Mouse (Mus musculus): ENCODE measurements around the gene Thap11.
A peak's percentile ranks its signal among the peaks of the same experiment; 100 is the strongest.
"Not testable (repeated sequence)": the region's sequence is repeated elsewhere in the genome, so short reads cannot be mapped to it uniquely, and the experiment has no call there.

Gene Thap11

GRCm38 (mm10) chr8:105854715-105855216 lies at the start of gene Thap11:
Gene Thap11, plus strand, starts transcription at chr8:105855132.
- DNase-seq: peak; percentile 89

GRCm38 (mm10) chr8:105805346-105805745 lies 49.6 kb upstream of the Thap11 start:
- no peak for DNase-seq

- DNase-seq: no peak
Observed at GRCm38 (mm10) chr8:105805964-105806363, 49.0 kb upstream of the Thap11 start.

DNA sequence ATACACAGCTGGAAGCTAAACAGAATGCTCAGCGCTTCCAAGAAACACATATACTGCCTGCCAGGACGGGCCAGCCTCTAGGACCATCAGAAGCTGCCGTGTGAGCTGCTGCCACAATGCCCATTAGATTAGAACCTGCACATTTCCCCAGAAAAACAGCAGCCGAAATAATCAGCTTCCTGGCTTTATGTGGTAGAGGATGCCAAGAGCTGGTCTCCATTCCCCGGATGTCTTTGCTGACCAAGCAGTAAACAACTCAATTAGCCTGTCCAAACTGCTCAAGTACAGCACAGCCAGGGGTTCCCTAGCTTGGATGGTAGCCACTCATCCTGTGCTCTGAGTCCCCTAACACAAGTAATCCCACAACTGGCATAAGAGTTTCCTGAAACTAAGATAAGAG lies 47.2 kb upstream of the Thap11 start:
- no peak for DNase-seq

DNA sequence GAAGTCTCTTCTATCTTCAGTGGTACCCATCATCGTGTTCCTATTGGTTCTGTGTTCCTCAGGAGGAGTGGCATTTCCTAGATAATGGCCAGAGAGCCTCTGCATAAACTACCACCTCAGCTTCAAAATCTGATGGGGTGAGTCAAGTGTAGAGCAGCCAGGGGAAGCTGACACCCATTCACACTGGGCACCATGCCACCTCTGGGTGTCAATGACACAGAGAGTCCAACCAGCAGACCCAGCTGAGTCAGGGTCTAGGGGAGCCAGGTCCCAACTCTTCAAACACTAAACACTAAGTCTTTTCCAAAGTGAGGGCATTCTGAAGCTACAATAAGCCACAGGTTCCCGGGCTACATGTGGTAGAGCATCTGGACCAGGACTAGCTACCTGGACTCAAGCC lies 46.5 kb upstream of the Thap11 start:
- DNase-seq: no peak

DNA sequence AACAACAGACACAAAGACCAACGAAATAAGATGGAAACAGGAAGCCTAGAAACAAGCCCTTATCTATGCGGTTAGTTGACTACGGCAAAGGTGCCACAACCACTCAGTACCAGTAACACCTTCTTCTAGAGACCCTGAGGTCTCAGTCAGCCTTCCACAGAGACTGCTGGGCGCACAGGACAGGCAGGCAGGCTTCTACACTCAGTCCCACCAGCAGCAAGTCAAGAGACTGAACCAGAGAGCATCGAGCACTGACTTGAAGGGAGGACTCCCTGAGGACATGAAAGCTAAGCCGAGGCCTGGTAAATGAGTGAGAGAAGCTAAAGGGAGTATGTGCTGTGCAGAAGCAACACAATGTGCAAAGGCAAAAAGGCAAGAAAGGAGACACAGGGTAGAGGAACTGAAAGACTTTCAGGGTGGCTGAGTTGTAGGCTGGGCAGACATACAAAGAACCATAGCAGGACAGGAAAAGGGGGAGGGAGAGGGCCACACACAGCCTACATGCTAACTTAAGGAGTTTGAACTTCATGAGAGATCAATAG lies 44.6 kb upstream of the Thap11 start:
- DNase-seq: no peak

GRCm38 (mm10) chr8:105811061-105811460 lies 43.9 kb upstream of the Thap11 start:
- DNase-seq: no peak

DNA sequence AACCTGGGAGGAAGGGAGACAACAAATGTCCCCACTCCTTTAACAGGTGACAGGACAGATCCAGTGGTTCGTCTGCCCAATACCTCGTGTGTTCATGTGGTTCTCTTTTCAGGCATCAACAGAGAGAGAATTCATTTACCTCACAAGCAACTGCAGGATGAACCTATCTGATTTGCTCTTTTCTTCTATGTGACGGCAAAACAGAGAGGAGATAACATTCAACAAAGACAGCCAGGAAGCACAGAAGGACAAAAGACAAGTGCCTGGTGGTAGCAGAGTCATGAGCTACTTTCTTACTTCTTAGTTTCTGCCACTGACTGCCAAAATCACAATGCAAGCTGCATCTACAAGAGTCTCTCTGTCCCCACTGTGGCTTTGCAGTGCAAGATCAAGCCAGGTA lies 43.4 kb upstream of the Thap11 start:
- DNase-seq: no peak

GRCm38 (mm10) chr8:105812511-105812910 lies 42.4 kb upstream of the Thap11 start:
- DNase-seq: no peak

DNA sequence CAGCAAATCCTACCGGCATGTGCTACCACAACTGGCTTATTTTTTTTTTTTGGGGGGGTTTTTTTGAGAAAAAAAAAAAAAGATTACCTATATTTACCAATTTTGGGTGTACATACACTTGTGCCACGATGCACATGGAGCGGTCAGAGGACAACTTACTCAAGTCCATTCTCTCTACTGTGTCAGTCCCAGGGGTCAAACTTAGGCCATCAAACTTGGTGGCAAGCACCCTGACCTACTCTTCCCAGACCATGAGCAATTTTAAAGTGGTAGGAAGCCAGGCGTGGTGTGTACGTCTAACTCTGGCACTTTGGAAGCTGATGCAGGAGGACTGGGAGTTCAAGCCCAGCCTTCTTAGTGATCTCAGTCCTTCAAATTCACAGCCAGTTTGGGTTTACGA lies 41.7 kb upstream of the Thap11 start:
- DNase-seq: no peak

DNA sequence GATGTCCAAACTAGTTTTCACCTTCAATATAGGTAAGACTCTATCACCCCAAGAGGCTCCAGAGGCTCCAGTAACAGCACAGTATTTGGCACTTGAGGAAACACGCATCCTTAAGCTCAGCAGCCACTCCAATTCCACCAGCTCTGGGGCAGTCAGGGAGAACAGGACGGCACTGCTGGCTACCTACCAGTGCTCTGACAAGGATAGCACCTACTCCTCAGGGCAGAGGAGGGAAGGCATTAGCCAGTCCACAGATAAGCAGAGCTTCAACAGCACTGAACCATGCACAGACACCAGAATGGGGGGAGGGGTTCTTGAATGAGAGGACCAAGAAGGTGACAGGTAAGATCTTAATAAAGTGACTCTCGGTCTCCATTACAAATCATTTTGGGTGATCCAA lies 35.3 kb upstream of the Thap11 start:
- no peak for DNase-seq

DNA sequence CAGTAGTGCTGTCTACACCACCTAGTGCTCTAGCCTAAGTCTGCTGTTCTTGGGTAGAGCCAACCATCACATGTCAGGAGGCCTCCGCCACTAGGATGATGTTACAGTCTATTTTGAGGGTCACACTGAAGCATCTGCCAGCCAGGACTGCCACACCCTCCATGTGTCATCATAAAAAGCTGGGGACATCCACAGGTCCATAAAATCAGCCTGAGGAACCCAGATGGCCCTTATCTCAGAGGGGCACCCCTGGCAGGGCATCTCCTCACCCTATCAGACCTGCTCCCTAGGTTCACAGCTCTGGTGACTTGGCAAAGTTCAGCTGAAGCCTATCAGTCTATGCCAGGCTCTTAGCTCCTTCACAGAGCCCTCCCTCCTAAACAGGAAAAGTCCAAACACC lies 34.0 kb upstream of the Thap11 start:
- no peak for DNase-seq

DNA sequence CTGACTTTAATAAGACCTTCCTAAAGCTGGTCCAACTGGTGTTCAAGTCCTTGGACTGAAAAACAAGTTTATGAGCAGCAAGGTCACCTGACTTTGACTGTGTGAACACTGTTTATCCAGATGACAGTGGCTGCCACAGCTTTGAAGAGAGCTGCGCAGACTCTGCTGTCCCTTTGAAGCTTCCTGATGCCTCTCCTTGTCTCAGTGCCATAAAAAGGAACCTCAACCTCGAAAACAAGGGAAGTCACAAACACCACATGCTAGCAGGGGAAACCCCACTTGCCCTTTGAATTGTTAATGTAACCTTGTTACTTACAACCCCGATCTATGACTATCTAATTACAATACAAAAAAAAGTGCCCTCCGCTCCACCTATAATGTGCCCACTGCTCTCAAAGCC lies 29.4 kb upstream of the Thap11 start:
- no peak for DNase-seq

DNA sequence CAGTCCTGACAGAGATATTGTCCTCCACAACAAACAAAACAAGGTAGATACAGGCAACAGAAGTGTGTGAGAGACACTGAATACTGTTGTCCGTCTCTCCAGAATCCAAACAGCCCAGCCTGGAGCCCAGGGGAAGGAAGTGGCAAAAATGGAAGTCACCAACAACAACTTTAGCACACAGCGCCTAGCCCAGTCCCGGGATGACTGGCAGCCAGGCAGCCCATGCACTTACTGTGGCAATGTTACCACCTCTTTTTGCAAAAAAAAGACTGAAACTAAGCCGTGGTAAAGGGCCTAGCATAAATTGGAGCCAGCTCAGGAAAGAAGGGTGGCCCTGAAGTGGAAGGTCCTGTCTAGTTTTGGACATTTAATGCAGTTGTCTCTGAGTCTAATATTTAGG lies 28.6 kb upstream of the Thap11 start:
- DNase-seq: no peak

DNA sequence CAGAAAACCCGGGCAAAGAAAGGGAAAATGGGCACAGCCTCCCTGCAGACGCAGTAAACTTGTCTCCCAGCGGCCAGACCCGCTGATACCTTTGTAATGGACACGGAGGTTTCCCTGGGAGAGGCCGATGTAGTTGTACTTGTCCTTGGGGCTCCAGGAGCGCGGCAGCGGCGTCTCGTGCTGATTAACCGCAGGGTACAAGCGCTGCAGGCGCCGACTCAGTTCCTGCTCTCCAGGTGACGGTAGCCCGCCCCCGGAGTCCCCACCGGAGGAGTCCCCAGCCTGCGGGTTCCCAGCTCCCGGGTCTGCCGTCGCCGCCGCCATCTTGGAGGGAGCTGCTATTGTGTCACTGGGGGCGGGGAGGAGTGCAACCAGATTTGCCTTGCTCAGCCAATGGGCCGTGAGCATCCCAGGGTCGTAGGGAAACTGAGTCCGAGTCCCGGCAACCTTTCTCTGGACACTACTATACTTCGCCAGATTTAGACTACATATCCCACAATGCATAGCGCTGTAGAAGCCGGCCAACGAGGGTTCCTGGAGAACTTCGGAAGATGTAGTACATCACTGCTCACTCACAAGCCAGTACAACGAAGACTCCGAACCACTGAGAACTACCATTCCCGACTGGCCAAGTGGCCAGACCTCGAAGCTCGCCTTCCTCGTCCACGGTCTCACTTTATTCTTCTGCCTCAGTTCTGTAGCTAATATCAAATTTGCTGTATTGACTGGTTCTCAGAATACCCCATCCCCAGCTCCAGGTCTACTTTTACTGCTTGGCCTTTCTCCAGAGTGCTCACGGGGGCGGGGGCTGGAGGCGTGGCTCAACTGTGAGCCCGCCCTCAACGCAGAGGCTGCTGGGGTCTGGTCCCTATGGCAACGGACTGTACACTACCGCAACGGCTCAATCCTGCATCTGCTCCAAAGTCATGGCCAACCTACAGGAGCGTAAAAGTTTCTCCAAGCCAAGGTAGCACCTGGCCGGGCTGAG lies 27.8 kb upstream of the Thap11 start, which contains the start of the genes Ranbp10 and Tsnaxip1:
Gene Ranbp10 (minus strand): TSS at position 490 of the 988 bp plus-strand sequence.
Gene Tsnaxip1 (plus strand): TSS at position 871 of the 988 bp plus-strand sequence.
- DNase-seq: peak; percentile 99

DNA sequence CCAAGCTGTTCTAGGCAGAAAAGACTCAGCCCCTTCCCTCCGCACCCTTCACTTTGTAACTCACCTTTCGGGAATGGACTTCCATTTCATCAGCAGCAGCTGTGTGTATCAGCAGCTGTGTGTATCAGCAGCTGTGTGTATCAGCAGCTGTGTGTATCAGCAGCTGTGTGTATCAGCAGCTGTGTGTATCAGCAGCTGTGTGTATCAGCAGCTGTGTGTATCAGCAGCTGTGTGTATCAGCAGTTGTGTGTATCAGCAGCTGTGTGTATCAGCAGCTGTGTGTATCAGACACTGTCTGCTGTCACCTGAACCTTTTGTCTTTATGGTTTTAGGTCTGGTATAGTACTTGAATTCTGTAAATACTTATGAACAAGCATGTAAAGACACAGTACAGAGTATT lies 21.2 kb upstream of the Thap11 start:
- not testable (repeated sequence) for DNase-seq

DNA sequence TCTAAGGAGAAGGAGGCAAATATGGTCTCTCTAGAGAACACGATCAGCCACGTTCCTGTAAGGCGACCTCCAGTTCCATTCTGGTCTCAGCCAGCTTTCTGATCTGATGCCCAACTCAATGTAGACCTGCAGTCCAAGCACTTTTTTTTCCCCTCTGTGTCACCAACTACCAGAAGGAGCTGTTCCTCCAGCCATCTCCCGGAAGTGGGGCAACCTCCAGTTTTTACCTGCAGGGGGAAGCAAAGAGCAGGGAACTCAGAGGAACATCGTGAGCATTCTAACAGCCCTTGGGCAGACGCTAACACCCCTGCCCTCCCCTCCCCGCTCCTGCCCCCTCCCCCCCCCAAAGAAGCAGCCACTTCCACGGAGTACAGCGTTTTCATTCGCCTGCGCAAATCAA lies 19.6 kb upstream of the Thap11 start:
- DNase-seq: peak; percentile 44

- DNase-seq: no peak
Observed at GRCm38 (mm10) chr8:105836991-105837390, 17.9 kb upstream of the Thap11 start.

GRCm38 (mm10) chr8:105839209-105839608 lies 15.7 kb upstream of the Thap11 start:
- DNase-seq: no peak

DNA sequence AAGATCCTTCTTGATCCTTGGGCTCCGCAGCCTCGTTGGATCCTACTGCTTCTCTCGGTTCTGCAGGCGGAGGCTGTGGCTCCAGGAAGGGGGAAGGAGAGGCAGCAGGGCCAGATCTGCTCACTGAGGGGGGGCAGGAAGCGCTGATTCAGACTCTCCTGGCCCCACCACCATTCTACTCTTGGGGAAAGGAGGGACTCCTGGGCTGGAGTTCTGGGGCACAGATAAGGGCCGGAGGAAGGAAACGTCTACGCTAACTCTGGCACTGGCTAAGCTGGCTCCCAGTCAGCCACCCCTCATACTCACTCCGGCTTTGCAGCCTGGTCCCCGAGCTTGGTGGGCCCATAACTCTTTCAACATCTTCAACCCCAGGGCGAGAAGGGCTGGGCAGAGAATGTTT lies 8.3 kb upstream of the Thap11 start:
- no peak for DNase-seq

DNA sequence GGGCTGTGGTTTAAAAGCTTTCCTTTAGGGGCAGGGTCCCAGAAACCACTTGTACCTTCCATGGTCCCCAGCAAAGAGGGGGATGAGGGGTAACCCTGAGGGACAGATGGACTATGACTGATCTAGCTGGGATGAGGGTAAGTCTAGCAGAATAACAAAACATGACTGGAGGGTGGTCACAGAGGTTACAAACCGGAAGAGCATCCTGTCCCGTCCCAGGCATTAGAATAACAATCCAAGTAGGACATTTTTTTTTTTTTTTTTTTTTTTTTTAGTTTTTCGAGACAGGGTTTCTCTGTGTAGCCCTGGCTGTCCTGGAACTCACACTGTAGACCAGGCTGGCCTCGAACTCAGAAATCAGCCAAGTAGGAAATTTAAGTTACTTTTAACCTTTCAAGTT lies 4.9 kb upstream of the Thap11 start:
- no peak for DNase-seq

- DNase-seq: no peak
Observed at GRCm38 (mm10) chr8:105850611-105851010, 4.3 kb upstream of the Thap11 start.

- DNase-seq: peak; percentile 91
Observed at GRCm38 (mm10) chr8:105851651-105852143, 3.2 kb upstream of the Thap11 start.
